Mouse (Mus musculus) adrenal gland (tissue): Measurements from ENCODE around the gene Lgals2.
"Not testable (repeated sequence)": the region's sequence is repeated elsewhere in the genome, so short reads cannot be mapped to it uniquely, and the experiment has no call there.

Source experiments
- intact Hi-C: fragments of 180-260 bp; cut with DNase I; formaldehyde crosslinking; loops from one replicate; pipeline ENCODE4 v1.15.1; 2025
- long read RNA-seq, 2 experiments: library from polyadenylated mRNA; unstranded; transcript quantifications; one replicate each; pipeline ENCODE4 v2.0.0; 2020; ENCODE audit warnings: borderline replicate concordance in 1 of 2; ENCODE audit not compliant: insufficient replicate concordance in 1 of 2

Lgals2 gene
- long read RNA-seq, experiment 1 = 0 reads
- long read RNA-seq, experiment 2 = 0 reads

GRCm38 (mm10) chr15:78855303-78855965 lies at the start of gene Lgals2:
Gene Lgals2, minus strand, starts transcription at chr15:78855529.
- intact Hi-C loops = no loop called here

GRCm38 (mm10) chr15:78903243-78903642 lies 47.9 kb upstream of the Lgals2 start:
- intact Hi-C loops = no loop called here

GRCm38 (mm10) chr15:78901422-78901789 lies 46.1 kb upstream of the Lgals2 start:
- intact Hi-C loops = no loop called here

GRCm38 (mm10) chr15:78900585-78901421 lies 45.5 kb upstream of the Lgals2 start:
- intact Hi-C loops = no loop called here

GRCm38 (mm10) chr15:78899740-78900584 lies 44.6 kb upstream of the Lgals2 start, which contains the start of gene Sh3bp1:
Gene Sh3bp1, plus strand, starts transcription at chr15:78899768.
- intact Hi-C loops = no loop called here

- intact Hi-C loops = no loop called here
Observed at GRCm38 (mm10) chr15:78899409-78899739, 44.0 kb upstream of the Lgals2 start, which contains the start of gene Gm49510. Gene Gm49510, plus strand, starts transcription at chr15:78899667.

GRCm38 (mm10) chr15:78898507-78899001 lies 43.2 kb upstream of the Lgals2 start:
- intact Hi-C loops = no loop called here

- intact Hi-C loops = no loop called here
Observed at GRCm38 (mm10) chr15:78897488-78897887, 42.2 kb upstream of the Lgals2 start.

- intact Hi-C loops = no loop called here
Observed at GRCm38 (mm10) chr15:78896149-78896548, 40.8 kb upstream of the Lgals2 start.

GRCm38 (mm10) chr15:78895741-78896140 lies 40.4 kb upstream of the Lgals2 start:
- intact Hi-C loops = no loop called here

- intact Hi-C loops = no loop called here
Observed at GRCm38 (mm10) chr15:78894726-78895125, 39.4 kb upstream of the Lgals2 start.

- intact Hi-C loops = no loop called here
Observed at GRCm38 (mm10) chr15:78892440-78892839, 37.1 kb upstream of the Lgals2 start.

- intact Hi-C loops = no loop called here
Observed at GRCm38 (mm10) chr15:78889401-78889853, 34.1 kb upstream of the Lgals2 start.

GRCm38 (mm10) chr15:78881828-78882227 lies 26.5 kb upstream of the Lgals2 start:
- intact Hi-C loops = no loop called here

GRCm38 (mm10) chr15:78880432-78880831 lies 25.1 kb upstream of the Lgals2 start:
- intact Hi-C loops = no loop called here

- intact Hi-C loops = not testable (repeated sequence)
Observed at GRCm38 (mm10) chr15:78878792-78879516, 23.6 kb upstream of the Lgals2 start.

GRCm38 (mm10) chr15:78877810-78878390 lies 22.6 kb upstream of the Lgals2 start:
- intact Hi-C loops = no loop called here

- intact Hi-C loops = no loop called here
Observed at GRCm38 (mm10) chr15:78876991-78877809, 21.9 kb upstream of the Lgals2 start, which contains the start of gene Gga1. Gene Gga1, plus strand, starts transcription at chr15:78877190.

- intact Hi-C loops = no loop called here
Observed at GRCm38 (mm10) chr15:78876258-78876696, 20.9 kb upstream of the Lgals2 start.
